Mouse (Mus musculus) spleen, adult 2 months (tissue): ENCODE results near the gene Adcy5.

Experiments
- CTCF ChIP-seq: fragments of 200-500 bp; IDR thresholded peaks from 2 replicates; pipeline ENCODE4 v1.5.1; 2011; ENCODE audit warnings: mild to moderate bottlenecking, inconsistent platforms; ENCODE audit not compliant: insufficient read depth, insufficient read length, insufficient replicate concordance; ENCODE audit errors: extremely low read depth
- POLR2A ChIP-seq: fragments of 200-500 bp; IDR thresholded peaks from 2 replicates; pipeline ENCODE4 v1.6.1; 2011; ENCODE audit warnings: low read depth, low read length, inconsistent platforms

DNA sequence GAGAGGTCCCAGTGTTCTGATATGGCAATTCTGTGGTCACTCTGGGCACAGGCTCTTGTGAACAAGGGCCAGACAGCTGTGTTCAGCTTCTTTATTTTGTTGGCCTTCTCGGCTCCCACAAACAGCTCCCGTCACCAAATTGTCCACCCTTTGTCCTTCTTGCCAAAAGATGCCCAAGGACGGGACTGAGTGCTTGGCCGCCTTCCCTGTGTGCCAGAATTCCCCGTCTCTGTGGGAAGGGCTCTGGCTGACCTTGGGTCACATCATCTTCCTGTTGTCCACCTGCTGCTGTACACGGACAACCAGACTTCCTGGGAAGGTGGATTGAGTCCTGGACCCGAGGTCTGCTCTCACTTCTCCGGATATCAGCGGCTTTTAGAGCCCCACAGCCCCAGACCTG is 131.1 kb downstream of the Adcy5 start:
- TF ChIP-seq CTCF: no peak
- no peak for TF ChIP-seq POLR2A
